Mouse (Mus musculus): ENCODE data around the gene Megf11. TPM values are rescaled to one million over a fixed set of nuclear protein-coding genes. Genes with fewer than 3 reads are reported as not detected.
"Not testable (repeated sequence)": the region's sequence is repeated elsewhere in the genome, so short reads cannot be mapped to it uniquely, and the experiment has no call there.

Megf11 gene
- polyA plus RNA-seq, 1 experiment, result 0.14 TPM

DNA sequence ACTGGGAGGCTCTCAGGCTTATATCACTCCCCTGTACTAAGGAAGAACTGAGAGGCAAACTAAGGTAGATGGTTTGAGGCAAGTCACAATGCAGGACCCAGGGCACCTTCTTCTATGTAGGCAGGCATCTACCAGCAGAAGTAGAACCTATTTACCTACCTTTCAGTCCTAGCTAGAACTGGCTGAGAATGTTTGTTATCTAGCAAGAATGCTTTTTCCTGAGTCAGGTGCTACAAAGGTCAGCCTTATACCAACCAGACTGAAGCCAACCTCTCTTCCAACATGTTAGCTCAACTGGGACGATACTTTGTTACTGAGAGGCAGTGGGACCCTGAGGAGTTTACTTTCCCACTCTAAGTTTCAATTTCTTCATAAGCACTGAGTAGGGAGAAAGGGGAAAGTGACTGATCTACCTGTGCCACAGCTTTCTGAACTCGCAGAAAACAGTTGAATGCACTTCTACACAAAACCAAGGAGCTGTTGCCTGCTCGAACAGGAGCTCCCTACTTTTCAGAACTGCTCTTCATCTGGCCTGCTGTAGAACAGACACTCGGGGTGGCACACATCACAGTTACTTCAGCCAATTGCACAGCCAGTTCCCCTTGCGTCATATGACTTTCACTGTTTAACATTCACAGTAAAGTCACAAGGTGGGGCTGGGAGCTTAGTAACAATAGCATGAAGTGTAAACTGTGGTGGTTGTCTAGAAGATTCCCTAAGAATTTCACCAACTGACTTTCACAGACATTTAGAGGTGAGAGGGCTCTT is 318.8 kb downstream of the Megf11 start:
- 62% methylated on average over 5 of the region's 5 CpGs for WGBS
- no peak for DNase-seq (ENCODE audit: low read depth, low spot score)

DNA sequence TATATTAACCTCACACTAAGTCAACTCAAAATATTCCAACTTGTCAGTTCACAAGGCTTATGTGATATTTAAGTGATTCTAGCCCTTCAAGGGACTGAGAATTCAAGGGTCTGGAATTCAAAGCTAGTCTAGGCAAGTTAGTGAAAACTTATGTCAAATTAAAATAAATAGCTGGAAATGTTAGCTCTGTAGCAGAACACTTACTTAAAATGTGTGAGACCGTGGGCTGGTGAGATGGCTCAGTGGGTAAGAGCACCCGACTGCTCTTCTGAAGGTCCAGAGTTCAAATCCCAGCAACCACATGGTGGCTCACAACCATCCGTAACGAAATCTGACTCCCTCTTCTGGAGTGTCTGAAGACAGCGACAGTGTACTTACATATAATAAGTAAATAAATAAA is 324.9 kb downstream of the Megf11 start:
- WGBS, result 93% methylated on average over 5 of the region's 5 CpGs
- not testable (repeated sequence) for DNase-seq (ENCODE audit: low read depth, low spot score)

DNA sequence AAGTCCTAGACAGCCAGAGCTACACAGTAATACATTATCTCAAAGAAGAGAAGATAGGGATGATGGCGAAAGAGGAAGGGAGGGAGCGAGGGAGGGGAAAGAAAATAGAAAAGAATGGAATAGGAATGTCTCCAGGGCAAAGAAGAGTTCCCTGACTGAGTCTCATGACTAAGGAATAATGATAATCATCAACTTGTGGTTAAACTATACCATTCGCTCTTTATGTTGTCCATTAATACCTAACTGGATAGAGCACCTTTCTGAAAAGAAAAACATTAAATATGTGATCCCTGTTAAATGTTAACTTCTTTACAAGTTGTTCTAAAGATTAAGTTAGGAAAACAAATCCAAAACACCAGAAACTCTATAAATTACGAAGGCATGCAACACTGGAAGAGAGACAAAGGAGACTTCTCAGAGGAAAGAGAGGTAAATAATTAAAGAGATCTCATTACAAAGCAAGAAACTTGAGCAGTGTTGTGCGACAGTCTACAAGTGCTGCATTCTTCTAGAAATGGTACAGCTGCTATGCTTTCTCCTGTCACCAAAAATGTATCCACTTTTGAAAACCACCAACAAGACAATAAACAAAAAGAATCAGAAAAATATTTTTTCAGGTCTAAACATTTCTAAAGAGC is 334.2 kb downstream of the Megf11 start:
- no peak for DNase-seq (ENCODE audit: low read depth, low spot score)
- 57% methylated on average over 5 of the region's 5 CpGs for WGBS

DNA sequence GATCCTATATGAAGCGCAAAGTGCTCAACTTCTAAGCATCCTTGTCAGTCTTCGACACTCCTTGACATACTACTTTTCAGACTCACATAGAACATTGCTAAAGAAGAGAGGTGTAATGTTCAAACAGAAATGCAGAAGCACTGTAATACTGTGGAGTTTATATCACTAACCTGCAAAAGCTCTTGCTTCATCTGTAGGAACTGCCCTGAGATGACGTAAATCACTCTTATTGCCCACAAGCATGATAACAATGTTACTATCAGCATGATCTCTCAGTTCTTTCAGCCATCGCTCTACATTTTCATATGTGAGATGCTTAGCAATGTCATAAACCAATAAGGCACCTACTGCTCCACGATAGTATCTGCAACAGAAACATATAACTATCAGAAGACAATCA is 341.0 kb downstream of the Megf11 start:
- 85% methylated on average over 5 of the region's 5 CpGs for WGBS
- DNase-seq (ENCODE audit: low read depth, low spot score), result no peak

DNA sequence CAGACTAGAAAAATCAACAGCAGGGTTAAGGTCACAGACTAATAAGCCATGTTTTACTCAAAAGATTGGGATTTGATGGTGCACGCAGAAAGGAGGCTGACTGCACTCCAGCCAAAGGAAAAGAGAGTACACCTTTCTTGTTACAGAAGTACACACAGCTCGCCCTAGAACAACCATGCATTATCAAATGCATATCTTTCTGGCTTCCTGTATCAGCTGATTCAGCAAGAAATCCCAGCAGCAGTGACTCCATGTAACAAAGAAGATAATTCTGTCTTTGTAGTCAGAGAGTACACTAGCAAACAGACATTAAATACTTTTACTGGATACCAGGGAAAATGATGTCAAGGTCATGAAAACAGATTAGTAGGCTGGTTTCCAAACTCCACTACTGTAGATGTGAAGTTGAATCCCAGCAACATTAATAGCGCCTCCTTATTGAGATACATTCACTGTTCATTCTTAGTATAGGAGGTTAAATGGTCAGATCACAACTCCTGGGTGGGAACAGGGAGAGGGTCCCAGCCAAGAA is 345.7 kb downstream of the Megf11 start:
- 83% methylated on average over 3 of the region's 3 CpGs for WGBS
- no peak for DNase-seq (ENCODE audit: low read depth, low spot score)

DNA sequence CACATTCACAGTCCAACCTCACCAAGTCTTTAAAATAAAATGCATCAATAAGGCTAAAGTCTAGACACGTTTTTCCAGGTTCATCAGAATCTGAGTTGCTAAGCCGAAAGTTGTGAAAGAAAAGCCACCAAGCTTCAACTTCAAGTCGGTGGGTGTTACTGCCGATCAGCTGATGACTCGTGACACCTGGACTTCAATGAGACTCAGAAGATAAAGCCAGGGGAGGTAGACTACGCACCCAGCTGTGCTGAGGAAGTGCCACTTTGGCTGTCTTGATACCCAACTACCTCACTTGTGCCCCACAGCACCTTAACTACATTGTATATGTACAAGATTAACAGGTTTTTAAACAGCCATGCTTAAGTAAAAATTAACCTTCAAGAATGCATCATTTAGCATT is 348.7 kb downstream of the Megf11 start:
- DNase-seq (ENCODE audit: low read depth, low spot score), result no peak
- WGBS, result 49% methylated on average over 6 of the region's 6 CpGs

DNA sequence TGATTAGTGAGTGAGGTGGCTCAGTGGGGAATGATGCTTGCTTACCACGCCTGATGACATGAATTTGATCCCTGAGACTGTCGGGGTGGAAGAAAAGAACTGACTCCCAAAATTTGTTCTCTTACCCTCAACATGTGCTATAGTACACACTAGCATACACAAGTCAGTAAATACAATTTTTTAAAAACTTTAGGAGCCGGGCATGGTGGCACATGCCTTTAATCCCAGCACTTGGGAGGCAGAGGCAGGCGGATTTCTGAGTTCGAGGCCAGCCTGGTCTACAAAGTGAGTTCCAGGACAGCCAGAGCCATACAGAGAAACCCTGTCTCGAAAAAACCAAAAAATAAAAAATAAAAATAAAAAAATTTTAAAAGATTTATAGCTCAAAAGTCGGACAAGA is 349.6 kb downstream of the Megf11 start:
- 81% methylated on average over 7 of the region's 7 CpGs for WGBS
- not testable (repeated sequence) for DNase-seq (ENCODE audit: low read depth, low spot score)

DNA sequence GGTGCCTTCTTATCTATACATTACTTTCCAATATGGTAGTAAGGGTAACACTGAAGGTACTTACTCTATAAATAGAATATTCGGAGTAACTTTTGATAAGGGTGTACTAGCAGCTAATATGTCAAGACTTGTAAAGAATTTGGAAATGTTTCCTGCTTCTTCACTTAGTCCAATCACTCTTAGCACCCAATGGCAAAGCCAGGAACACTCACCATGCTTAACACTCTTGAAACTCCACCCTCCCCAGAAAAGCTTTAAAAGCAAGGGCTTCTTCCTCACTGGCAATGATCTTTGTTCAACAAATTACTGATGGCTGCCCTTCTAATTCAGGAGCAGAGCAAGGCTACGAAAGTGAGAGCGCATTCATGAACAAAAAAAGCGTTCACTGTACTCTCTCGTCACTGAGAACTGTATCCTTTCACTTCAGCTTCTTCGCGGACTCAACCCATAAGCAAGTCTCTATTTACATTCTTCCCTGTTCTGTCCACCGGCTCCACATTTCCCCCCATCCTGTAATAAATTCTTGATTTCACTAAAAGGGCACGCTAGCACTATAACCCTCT is 350.7 kb downstream of the Megf11 start:
- 2% methylated on average over 9 of the region's 9 CpGs for WGBS
- DNase-seq (ENCODE audit: low read depth, low spot score), result peak; percentile 37

DNA sequence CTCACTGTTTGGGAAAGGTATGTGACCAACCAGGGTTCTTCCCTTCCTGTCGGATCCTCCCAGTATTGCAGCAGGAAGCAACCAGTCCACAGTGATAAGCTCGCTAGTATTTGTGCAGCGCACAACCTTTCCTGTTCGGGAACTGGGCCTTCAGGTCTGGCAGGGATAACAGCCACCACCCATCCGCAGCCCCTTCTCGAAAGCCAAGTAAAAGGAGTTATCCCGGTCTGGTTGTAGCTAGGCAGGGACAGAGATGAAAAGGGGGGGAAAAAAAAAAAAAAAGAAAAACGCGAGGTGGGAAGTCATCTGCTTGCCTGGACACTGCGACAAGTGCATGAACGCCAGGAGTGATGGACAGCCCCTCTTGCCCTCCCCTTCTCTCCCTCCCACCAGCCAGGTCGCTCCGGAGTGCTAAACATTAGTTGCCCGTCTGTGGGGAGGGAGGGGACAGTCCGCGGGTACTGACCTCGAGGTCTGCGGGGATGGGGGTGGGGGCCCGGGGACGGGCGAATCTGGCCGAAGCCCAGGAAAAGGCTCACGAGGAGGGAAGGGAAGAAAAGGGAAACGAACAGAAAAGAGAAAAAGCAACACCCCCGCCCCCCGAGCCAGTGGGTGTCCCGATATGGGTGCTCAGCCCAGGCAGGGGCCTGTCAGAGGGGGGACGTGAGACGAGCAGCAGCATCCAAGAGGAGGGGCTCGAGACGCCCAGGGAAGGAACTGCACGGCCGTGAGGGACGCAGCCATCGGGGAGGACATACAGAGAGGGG is 351.4 kb downstream of the Megf11 start:
- WGBS, result 1% methylated on average over 35 of the region's 35 CpGs
- peak; percentile 59 for DNase-seq (ENCODE audit: low read depth, low spot score)

DNA sequence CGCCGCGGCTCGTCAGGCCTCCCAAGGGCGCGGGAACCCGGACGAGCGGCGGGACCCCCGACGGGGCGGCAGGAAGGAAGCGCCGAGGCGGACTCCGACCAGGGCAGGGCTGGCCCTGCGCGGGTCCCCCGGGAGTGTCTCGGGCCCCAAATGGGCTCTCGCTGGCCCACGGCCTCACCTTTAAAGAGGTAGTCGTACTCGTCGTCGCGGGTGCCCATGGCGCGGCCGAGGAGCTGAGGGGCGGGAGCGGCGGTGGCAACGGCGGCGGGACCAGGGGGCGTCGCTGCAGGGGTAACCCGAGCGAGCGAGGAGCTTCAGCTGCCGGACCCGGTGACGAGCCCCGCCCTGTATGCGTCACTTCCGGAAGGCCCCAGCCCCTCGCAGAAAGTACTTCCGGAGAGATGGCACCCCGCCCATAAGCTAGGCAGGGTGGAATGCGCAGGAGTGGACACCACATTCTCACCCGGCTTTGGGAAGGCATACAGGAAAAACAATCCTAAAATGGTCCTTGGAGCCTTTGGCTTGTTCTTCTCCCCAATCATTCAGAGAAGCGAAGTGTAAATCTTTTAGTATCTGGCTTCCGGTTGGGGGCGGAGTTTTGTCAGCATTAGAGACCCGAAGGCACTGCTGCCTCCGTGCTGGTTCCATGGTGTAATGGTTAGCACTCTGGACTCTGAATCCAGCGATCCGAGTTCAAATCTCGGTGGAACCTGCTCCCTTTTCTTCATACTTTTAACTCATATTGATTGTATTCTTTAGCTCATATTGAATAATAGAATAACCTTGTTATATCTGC is 352.2 kb downstream of the Megf11 start, which contains the start of gene Rab11a:
Gene Rab11a, minus strand, starts transcription at position 353 of the 796 bp plus-strand sequence.
- WGBS, result under 1% methylated on average over 59 of the region's 61 CpGs
- DNase-seq (ENCODE audit: low read depth, low spot score), result peak; percentile 76

DNA sequence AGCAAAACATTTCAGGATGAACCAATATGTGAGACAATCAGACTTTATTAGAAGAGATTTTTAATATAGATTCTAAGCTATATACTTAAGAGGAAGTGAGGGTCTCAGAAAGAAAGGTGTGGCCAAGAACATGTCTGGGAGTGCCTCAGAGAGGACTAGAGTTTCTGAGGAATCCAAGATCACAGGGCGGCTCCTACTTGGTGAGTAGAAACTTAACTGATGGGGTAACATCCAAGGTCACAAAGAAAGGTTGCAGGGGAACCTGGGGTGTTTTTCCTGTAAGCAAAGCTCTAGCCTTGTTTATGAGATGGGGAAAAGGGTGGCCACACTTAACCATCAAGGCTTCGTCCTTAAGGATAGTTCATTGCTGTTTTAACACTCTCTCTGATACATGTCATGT is 353.6 kb downstream of the Megf11 start:
- 87% methylated on average over 2 of the region's 2 CpGs for WGBS
- no peak for DNase-seq (ENCODE audit: low read depth, low spot score)

DNA sequence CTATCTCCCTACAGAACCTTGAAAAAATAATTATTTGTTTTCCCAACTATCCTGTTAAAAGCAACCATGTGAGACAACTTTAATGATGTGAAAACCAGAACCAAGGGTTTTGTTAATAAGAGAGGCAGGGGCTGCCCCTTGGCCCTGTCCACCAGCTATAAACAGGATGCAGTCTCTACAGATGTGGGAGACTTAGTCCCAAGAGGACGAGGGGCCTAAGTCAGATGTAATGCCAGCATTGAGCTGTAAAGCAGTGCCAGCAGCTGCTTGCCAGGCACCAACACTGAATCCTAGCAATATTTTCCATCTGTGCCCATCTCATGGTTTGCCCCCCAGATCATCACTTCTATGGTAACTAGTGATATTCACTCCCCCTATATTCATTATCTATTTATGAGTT is 357.0 kb downstream of the Megf11 start:
- no peak for DNase-seq (ENCODE audit: low read depth, low spot score)
- WGBS, result 67% methylated on average over 1 of the region's 1 CpGs

DNA sequence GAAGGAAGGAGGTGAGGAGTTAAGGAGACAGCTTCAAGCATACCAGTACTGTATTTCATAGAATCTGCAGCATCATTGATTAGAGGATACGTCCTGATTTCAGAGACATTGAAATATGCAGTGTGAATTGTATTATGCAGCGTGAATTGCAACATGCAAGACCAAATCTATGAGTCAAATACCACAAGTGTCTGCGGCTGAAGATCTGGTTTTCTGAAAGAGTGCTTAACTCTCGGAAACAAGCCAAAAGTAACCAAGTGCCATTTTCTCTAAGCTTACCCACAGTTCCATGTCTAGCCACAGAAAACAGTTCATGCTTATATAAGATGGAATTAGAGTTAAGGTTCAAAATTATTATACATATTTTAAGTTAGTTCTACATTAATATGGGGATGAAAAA is 362.3 kb downstream of the Megf11 start:
- no peak for DNase-seq (ENCODE audit: low read depth, low spot score)
- WGBS, result 71% methylated on average over 4 of the region's 4 CpGs

DNA sequence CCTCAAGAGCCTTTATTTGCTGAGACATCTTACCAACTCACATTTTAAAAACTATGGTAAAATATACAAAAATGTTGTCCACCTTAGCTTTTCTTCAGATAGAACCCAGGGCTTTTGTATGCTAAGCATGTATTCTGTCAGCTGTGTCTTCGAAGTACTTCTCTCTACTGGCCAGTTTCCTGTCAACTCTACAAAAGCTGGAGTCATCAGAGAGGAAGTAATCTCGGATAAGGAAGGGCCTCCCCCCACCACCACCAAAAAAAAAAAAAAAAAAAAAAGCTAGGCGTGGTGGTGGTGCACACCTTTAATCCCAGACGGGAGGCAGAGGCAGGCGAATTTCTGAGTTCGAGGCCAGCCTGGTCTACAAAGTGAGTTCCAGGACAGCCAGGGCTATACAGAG is 363.9 kb downstream of the Megf11 start:
- 74% methylated on average over 6 of the region's 6 CpGs for WGBS
- no peak for DNase-seq (ENCODE audit: low read depth, low spot score)

DNA sequence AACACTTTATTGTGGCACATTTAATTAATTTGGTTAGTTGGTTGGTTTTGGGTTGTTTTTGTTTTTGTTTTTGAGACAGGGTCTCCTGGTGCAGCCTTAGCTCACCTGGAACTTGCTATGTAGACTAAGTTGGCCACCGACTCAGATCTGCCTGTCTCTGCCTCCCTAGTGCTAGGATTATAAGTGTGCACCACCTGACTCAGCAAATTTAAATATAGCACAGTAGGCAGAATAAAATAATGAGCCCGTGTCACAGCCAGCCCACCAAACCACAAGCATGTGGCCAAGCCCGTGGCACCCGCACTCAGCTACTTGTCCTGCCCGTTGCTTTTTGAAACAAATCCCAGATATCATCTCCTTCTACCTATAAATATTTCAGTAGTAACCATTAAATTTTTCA is 367.1 kb downstream of the Megf11 start:
- no peak for DNase-seq (ENCODE audit: low read depth, low spot score)
- 84% methylated on average over 5 of the region's 5 CpGs for WGBS

DNA sequence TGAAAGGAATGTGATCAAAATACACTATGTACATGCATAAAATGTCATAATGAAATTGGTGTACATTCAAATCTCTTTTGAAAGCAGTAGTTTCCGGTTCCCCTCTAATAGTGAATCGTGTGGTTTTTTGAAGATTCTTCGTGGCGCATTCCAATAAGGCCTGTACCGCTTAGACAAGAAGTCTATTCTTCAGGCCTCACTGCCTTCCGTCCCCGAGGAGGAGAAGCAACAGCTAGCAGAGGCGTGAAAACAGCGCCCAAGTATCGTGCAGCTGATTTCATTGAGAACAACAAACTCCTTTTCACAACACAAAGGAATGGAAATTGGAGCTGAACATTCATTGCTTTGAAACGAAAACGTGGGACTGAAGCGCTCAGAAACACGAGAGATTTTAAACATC is 372.6 kb downstream of the Megf11 start:
- WGBS, result 90% methylated on average over 14 of the region's 14 CpGs

More for the DNA sequence above, 372.6 kb downstream of the Megf11 start:
- DNase-seq (ENCODE audit: low read depth, low spot score), result no peak
